Mouse (Mus musculus): ENCODE measurements around the gene Cela1. TPM values are rescaled to one million over a fixed set of nuclear protein-coding genes. Genes with fewer than 3 reads are reported as not detected.
A peak's percentile ranks its signal among the peaks of the same experiment; 100 is the strongest.

The Cela1 gene
- polyA plus RNA-seq, 1 experiment from 2014 or later, result 250 TPM

- Histone ChIP-seq H3K4me3 (replicated peaks; ENCODE audit: low read length) (no peak overlapping the region), H3K9ac (ENCODE audit: low read length) (no peak overlapping the region), H3K4me2 (ENCODE audit: low read depth, low read length) (no peak overlapping the region), H3K4me1 (ENCODE audit: control insufficient read depth, insufficient read depth, low read length) (no peaks in the 10 kb centered on the region), H3K9me3 (replicated peaks; ENCODE audit: control insufficient read depth, low read length) (no peaks in the 10 kb centered on the region), H3K27me3 (ENCODE audit: control insufficient read depth, insufficient read depth, low read length) (no peaks in the 10 kb centered on the region), H3K27ac (ENCODE audit: low read length) (no peak overlapping the region), H3K36me3 (ENCODE audit: control insufficient read depth, insufficient read depth, low read length) (no peaks in the 10 kb centered on the region)
- no peak for ATAC-seq (ENCODE audit: insufficient read depth, low FRiP score)
- WGBS, result 66% methylated on average over 9 of the region's 9 CpGs
These were observed 27.8 kb upstream of the Cela1 start for GRCm38 (mm10) chr15:100715399-100715993.

- H3K4me3 ChIP-seq (replicated peaks; ENCODE audit: low read length), result no peak overlapping the region
- H3K27ac ChIP-seq (ENCODE audit: low read length), result no peak overlapping the region
- H3K9ac ChIP-seq (ENCODE audit: low read length), result no peak overlapping the region
- H3K4me1 ChIP-seq (ENCODE audit: control insufficient read depth, insufficient read depth, low read length), result no peaks in the 10 kb centered on the region
- H3K4me2 ChIP-seq (ENCODE audit: low read depth, low read length), result no peak overlapping the region
- WGBS, result 85% methylated on average over 8 of the region's 8 CpGs
- ATAC-seq (ENCODE audit: insufficient read depth, low FRiP score), result no peak
- no peaks in the 10 kb centered on the region for H3K36me3 ChIP-seq (ENCODE audit: control insufficient read depth, insufficient read depth, low read length)
- H3K27me3 ChIP-seq (ENCODE audit: control insufficient read depth, insufficient read depth, low read length), result no peaks in the 10 kb centered on the region
- H3K9me3 ChIP-seq (replicated peaks; ENCODE audit: control insufficient read depth, low read length), result no peaks in the 10 kb centered on the region
These were observed 26.7 kb upstream of the Cela1 start for GRCm38 (mm10) chr15:100714470-100714869.

GRCm38 (mm10) chr15:100710838-100711237, 23.1 kb upstream of the Cela1 start:
- Histone ChIP-seq H3K9ac (ENCODE audit: low read length) (no peak overlapping the region), H3K27me3 (ENCODE audit: control insufficient read depth, insufficient read depth, low read length) (no peaks in the 10 kb centered on the region), H3K36me3 (ENCODE audit: control insufficient read depth, insufficient read depth, low read length) (no peaks in the 10 kb centered on the region), H3K4me2 (ENCODE audit: low read depth, low read length) (no peak overlapping the region), H3K4me3 (replicated peaks; ENCODE audit: low read length) (no peak overlapping the region), H3K4me1 (ENCODE audit: control insufficient read depth, insufficient read depth, low read length) (no peaks in the 10 kb centered on the region), H3K27ac (ENCODE audit: low read length) (no peak overlapping the region), H3K9me3 (replicated peaks; ENCODE audit: control insufficient read depth, low read length) (no peaks in the 10 kb centered on the region)
- ATAC-seq (ENCODE audit: insufficient read depth, low FRiP score), result no peak
- 58% methylated on average over 6 of the region's 6 CpGs for WGBS

GRCm38 (mm10) chr15:100708433-100709078, 20.8 kb upstream of the Cela1 start:
- Histone ChIP-seq H3K9ac (ENCODE audit: low read length) (no peak overlapping the region), H3K4me1 (ENCODE audit: control insufficient read depth, insufficient read depth, low read length) (0 out of 2 replicates have a peak, but pooled peaks cover 5% of the 10 kb centered on the region), H3K9me3 (replicated peaks; ENCODE audit: control insufficient read depth, low read length) (no peaks in the 10 kb centered on the region), H3K4me3 (replicated peaks; ENCODE audit: low read length) (no peak overlapping the region), H3K36me3 (ENCODE audit: control insufficient read depth, insufficient read depth, low read length) (no peaks in the 10 kb centered on the region), H3K27me3 (ENCODE audit: control insufficient read depth, insufficient read depth, low read length) (peaks cover 4% of the 10 kb centered on the region; the same call in 1 of the 2 replicates), H3K4me2 (ENCODE audit: low read depth, low read length) (no peak overlapping the region), H3K27ac (ENCODE audit: low read length) (no peak overlapping the region)
- WGBS, result 63% methylated on average over 8 of the region's 8 CpGs
- ATAC-seq (ENCODE audit: insufficient read depth, low FRiP score), result no peak

GRCm38 (mm10) chr15:100706226-100706625, 18.5 kb upstream of the Cela1 start:
- H3K36me3 ChIP-seq (ENCODE audit: control insufficient read depth, insufficient read depth, low read length), result no peaks in the 10 kb centered on the region
- no peak overlapping the region for H3K27ac ChIP-seq (ENCODE audit: low read length)
- ATAC-seq (ENCODE audit: insufficient read depth, low FRiP score), result no peak
- WGBS, result 69% methylated on average over 8 of the region's 8 CpGs
- H3K4me1 ChIP-seq (ENCODE audit: control insufficient read depth, insufficient read depth, low read length), result 0 out of 2 replicates have a peak, but pooled peaks cover 5% of the 10 kb centered on the region
- no peak overlapping the region for H3K4me3 ChIP-seq (replicated peaks; ENCODE audit: low read length)
- H3K4me2 ChIP-seq (ENCODE audit: low read depth, low read length), result no peak overlapping the region
- H3K9me3 ChIP-seq (replicated peaks; ENCODE audit: control insufficient read depth, low read length), result no peaks in the 10 kb centered on the region
- H3K27me3 ChIP-seq (ENCODE audit: control insufficient read depth, insufficient read depth, low read length), result peaks cover 4% of the 10 kb centered on the region
- no peak overlapping the region for H3K9ac ChIP-seq (ENCODE audit: low read length)

- H3K4me3 ChIP-seq (replicated peaks; ENCODE audit: low read length), result no peak overlapping the region
- no peaks in the 10 kb centered on the region for H3K36me3 ChIP-seq (ENCODE audit: control insufficient read depth, insufficient read depth, low read length)
- H3K4me1 ChIP-seq (ENCODE audit: control insufficient read depth, insufficient read depth, low read length), result 0 out of 2 replicates have a peak, but pooled peaks cover 5% of the 10 kb centered on the region
- H3K27ac ChIP-seq (ENCODE audit: low read length), result no peak overlapping the region
- no peak overlapping the region for H3K9ac ChIP-seq (ENCODE audit: low read length)
- no peaks in the 10 kb centered on the region for H3K9me3 ChIP-seq (replicated peaks; ENCODE audit: control insufficient read depth, low read length)
- no peak overlapping the region for H3K4me2 ChIP-seq (ENCODE audit: low read depth, low read length)
- WGBS, result 81% methylated on average over 1 of the region's 1 CpGs
- H3K27me3 ChIP-seq (ENCODE audit: control insufficient read depth, insufficient read depth, low read length), result peaks cover 4% of the 10 kb centered on the region
- ATAC-seq (ENCODE audit: insufficient read depth, low FRiP score), result no peak
These were observed 17.7 kb upstream of the Cela1 start for GRCm38 (mm10) chr15:100705376-100705775.

- 0 out of 2 replicates have a peak overlapping the region, but pooled peaks have one; percentile 5 for H3K4me2 ChIP-seq (ENCODE audit: low read depth, low read length)
- H3K36me3 ChIP-seq (ENCODE audit: control insufficient read depth, insufficient read depth, low read length), result no peaks in the 10 kb centered on the region
- 0 out of 2 replicates have a peak, but pooled peaks cover 7% of the 10 kb centered on the region for H3K4me1 ChIP-seq (ENCODE audit: control insufficient read depth, insufficient read depth, low read length)
- peaks cover 4% of the 10 kb centered on the region for H3K27me3 ChIP-seq (ENCODE audit: control insufficient read depth, insufficient read depth, low read length)
- H3K9ac ChIP-seq (ENCODE audit: low read length), result no peak overlapping the region
- WGBS, result 16% methylated on average over 17 of the region's 17 CpGs
- no peaks in the 10 kb centered on the region for H3K9me3 ChIP-seq (replicated peaks; ENCODE audit: control insufficient read depth, low read length)
- no peak overlapping the region for H3K27ac ChIP-seq (ENCODE audit: low read length)
- ATAC-seq (ENCODE audit: insufficient read depth, low FRiP score), result no peak
- H3K4me3 ChIP-seq (replicated peaks; ENCODE audit: low read length), result no peak overlapping the region
These were observed 16.2 kb upstream of the Cela1 start for GRCm38 (mm10) chr15:100703913-100704312.

- no peak overlapping the region for H3K4me3 ChIP-seq (replicated peaks; ENCODE audit: low read length)
- 49% methylated on average over 6 of the region's 6 CpGs for WGBS
- no peak for ATAC-seq (ENCODE audit: insufficient read depth, low FRiP score)
These were observed 14.1 kb upstream of the Cela1 start for GRCm38 (mm10) chr15:100701856-100702255.

GRCm38 (mm10) chr15:100701108-100701507, 13.4 kb upstream of the Cela1 start:
- no peak overlapping the region for H3K4me2 ChIP-seq (ENCODE audit: low read depth, low read length)

More at GRCm38 (mm10) chr15:100701856-100702255, 14.1 kb upstream of the Cela1 start:
- no peak overlapping the region for H3K9ac ChIP-seq (ENCODE audit: low read length)
- H3K9me3 ChIP-seq (replicated peaks; ENCODE audit: control insufficient read depth, low read length), result no peaks in the 10 kb centered on the region
- H3K4me2 ChIP-seq (ENCODE audit: low read depth, low read length), result no peak overlapping the region
- H3K27me3 ChIP-seq (ENCODE audit: control insufficient read depth, insufficient read depth, low read length), result peaks cover 4% of the 10 kb centered on the region
- 0 out of 2 replicates have a peak, but pooled peaks cover 7% of the 10 kb centered on the region for H3K4me1 ChIP-seq (ENCODE audit: control insufficient read depth, insufficient read depth, low read length)
- H3K27ac ChIP-seq (ENCODE audit: low read length), result 0 out of 2 replicates have a peak overlapping the region, but pooled peaks have one; percentile 37
- no peaks in the 10 kb centered on the region for H3K36me3 ChIP-seq (ENCODE audit: control insufficient read depth, insufficient read depth, low read length)

More at GRCm38 (mm10) chr15:100701108-100701507, 13.4 kb upstream of the Cela1 start:
- Histone ChIP-seq H3K9ac (ENCODE audit: low read length) (no peak overlapping the region), H3K9me3 (replicated peaks; ENCODE audit: control insufficient read depth, low read length) (no peaks in the 10 kb centered on the region), H3K4me3 (replicated peaks; ENCODE audit: low read length) (no peak overlapping the region), H3K27me3 (ENCODE audit: control insufficient read depth, insufficient read depth, low read length) (peaks cover 4% of the 10 kb centered on the region), H3K4me1 (ENCODE audit: control insufficient read depth, insufficient read depth, low read length) (0 out of 2 replicates have a peak, but pooled peaks cover 7% of the 10 kb centered on the region), H3K36me3 (ENCODE audit: control insufficient read depth, insufficient read depth, low read length) (no peaks in the 10 kb centered on the region), H3K27ac (ENCODE audit: low read length) (peak overlapping the region; percentile 37; the same call in 1 of the 2 replicates)
- no peak for ATAC-seq (ENCODE audit: insufficient read depth, low FRiP score)
- WGBS, result 60% methylated on average over 10 of the region's 10 CpGs
